Mouse (Mus musculus): ENCODE measurements at regions not wholly inside any gene's neighbourhood (a gene's known extent, or its start where the extent isn't known, plus 50 kb on each side); places are given as distances from the start of the nearest gene placed in this dataset.

- ATAC-seq (replicated peaks; ENCODE audit: low FRiP score, low TSS enrichment, low read depth) (no peak), DNase-seq (ENCODE audit: low spot score) (no peak)
- no peak overlapping the region for H3K4me3 ChIP-seq (ENCODE audit: low read depth, low read length)
- no peak overlapping the region for H3K9ac ChIP-seq (ENCODE audit: low read length)
- no peaks in the 10 kb centered on the region for H3K4me1 ChIP-seq (replicated peaks; ENCODE audit: control insufficient read depth, insufficient read depth, low read length)
- H3K9me3 ChIP-seq (ENCODE audit: control insufficient read depth, low read length), result no peaks in the 10 kb centered on the region
- 71% methylated on average over 3 of the region's 3 CpGs for WGBS
- H3K27me3 ChIP-seq (replicated peaks; ENCODE audit: control insufficient read depth, insufficient read depth, low read length), result no peaks in the 10 kb centered on the region
- no peak overlapping the region for H3K27ac ChIP-seq (ENCODE audit: low read depth)
- no peaks in the 10 kb centered on the region for H3K36me3 ChIP-seq (ENCODE audit: control insufficient read depth, insufficient read depth, low read length)
- H3K4me2 ChIP-seq (ENCODE audit: low read length), result no peak overlapping the region
These were observed 135.7 kb downstream of the Vapb start for GRCm38 (mm10) chr2:173873048-173873447.
